Mouse (Mus musculus) adrenal gland, postnatal 36 days (tissue): Measurements from ENCODE around the gene Kank1. TPM values are rescaled to one million over a fixed set of nuclear protein-coding genes. Genes with fewer than 3 reads are reported as not detected.

Source experiments
- DNase-seq, 2 experiments: peaks; one replicate each; pipeline ENCODE4 v3.0.0; 2021; ENCODE audit warnings: mixed read lengths in 1 of 2
- long read RNA-seq, 2 experiments: library from polyadenylated mRNA; stranded (forward); transcript quantifications; one replicate each; pipeline ENCODE4 v2.0.0; 2021; ENCODE audit warnings: borderline sequencing depth in 2 of 2
- total RNA-seq, 2 experiments: library from RNA; stranded (reverse); gene quantifications; 2 replicates each; pipeline ENCODE4 v1.2.3; 2021

The Kank1 gene
- 10 to 100 TPM; 12.4 to 15.9 TPM for total RNA-seq
- long read RNA-seq, experiment 1, partial matches to known transcripts, result 3 of 7 reads
- long read RNA-seq, experiment 1, other reads (novel, unspliced or antisense), result 4 of 7 reads
- long read RNA-seq, experiment 2, partial matches to known transcripts, result 0 of 1 reads
- long read RNA-seq, experiment 2, other reads (novel, unspliced or antisense), result 1 of 1 reads

DNA sequence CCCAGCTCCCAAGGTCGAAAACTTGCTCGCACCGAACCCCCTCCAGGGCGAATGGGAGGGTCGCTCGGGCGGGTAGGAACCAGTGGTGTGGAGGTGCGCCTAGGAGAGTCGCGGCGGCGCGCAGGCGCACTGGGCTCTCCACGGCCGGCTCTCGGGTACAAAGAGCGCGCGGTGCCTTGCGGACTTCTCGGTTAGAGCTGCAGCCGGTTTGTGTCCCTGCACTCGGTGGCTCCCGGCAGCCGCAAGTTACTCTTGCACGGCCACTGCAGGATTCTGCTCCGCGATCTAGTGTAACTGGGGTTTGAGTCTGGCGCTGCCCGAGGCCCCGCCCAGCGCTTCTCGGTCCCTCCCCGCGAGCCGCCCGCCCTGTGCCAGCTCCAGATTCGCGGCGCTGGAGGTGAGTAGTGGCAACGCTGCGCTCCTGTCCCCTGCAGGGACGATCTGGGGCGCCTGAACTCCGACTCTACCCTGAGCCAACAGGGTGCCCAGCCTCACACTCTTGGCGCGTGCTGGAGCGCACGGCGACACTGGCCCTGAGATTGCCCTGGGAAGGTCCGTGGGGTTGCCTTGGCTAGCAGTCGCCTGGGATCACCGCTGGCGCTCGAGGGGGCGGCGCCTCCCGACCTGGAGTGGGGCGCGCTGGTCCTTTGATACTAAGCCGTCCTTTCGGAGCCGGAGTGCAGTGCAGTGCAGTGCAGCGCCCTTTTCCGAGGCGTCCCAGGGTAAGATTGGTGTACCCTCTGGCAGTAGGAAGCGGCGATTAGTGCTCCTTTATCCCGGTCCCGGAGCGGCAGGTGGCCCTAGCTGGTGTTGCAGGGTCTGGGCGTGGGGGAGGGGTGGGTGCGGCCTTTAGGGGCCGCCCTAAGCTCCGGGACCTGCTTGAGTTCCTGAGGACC lies at the start of gene Kank1:
Kank1 (plus strand) TSS at position 380 of the 896 bp plus-strand sequence.
- peak; percentile 77 to 78 for DNase-seq

DNA sequence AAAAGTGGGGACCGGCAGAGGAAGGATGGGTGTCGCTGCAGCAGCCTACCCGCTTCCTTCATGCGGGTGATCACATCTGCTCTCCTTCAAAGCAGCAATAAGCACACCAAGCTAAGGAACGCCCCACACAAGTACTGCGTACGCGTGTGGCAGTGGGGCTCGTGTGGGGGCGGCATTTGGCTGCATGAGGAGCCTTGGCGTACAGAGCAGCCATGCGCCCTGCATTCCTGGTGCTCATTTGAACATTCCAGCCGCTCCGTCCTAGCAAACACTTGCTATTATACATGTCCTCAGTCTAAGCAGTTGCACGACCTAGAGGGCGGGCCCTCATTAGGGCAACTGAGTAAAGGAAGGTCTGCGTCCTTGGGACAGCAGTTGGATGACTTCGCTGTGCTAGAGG lies 49.1 kb upstream of the Kank1 start:
- no peak for DNase-seq

DNA sequence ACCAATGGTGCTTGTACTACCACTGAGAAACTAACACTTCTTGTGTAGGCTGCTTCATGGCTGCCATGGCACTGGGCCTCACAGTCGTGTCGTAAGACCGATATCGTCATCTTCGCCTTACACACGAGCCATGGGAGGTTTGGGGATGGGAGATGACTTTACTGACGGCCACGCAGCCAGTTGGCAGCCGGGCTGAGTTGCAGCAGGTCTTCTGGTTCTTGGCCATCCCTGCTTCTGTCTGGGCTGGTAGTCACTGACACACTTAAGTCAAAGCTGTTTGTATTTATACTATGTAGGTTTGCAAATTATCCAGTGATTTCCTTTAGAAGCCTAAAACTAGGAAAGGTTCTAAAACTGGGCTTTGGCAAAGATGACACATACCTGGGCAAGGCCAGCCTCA lies 43.0 kb upstream of the Kank1 start:
- peak in 1 of 2 experiments; percentile 33 for DNase-seq

DNA sequence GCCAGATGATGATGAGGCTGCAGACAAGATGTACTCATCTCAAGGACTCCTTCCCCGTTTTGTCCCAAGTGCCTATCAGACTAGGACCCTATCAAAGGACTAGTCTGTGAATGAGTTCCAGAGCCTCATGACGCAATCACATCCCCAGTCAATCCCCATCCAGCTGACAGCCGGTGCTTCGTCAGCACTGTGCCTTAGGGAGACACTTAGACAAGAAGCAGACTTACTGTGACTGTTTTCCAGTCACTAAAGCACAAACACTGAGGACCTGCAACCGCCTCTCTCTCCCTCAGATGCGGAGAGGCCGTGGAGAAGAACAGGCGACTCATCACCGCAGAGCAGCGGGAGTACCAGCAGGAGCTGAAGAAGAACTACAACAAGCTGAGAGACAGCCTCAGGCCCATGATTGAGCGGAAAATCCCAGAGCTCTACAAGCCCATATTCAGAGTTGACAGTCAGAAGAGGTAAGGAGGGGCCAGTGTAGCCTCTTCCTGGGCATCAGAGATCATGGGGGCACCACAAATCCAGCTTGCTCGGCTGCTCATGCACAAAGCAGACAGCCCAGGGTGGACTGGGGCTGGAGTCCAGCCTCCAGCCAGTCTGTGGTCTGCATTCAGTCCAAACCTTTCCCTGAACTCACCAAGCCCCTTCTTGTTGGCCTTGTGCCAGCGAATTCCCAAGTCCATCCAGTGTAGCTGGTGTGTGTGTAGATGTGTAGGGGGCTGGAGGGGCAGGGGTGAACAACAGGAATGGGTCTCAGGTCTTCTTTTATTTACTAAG lies 36.5 kb upstream of the Kank1 start:
- DNase-seq, result no peak

DNA sequence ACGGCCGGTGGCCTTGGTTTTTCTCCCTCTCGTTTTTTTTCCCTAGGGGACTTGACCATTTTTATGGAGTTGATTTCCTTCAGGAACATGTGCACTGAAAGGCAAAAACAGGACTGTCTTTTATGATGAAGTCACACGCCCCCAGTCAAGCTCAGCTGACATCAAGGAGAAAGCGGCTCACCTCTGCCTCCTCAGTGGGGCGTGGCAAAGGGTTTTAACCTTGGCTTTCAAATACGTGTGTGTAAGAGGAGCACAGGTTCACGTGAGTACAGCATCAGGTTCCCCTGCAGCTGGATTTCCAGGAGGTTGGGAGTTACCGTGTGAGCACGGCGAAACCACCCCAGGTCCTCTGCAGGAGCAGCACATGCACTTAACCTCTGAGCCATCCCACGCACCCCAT lies 33.7 kb upstream of the Kank1 start:
- DNase-seq, result no peak

DNA sequence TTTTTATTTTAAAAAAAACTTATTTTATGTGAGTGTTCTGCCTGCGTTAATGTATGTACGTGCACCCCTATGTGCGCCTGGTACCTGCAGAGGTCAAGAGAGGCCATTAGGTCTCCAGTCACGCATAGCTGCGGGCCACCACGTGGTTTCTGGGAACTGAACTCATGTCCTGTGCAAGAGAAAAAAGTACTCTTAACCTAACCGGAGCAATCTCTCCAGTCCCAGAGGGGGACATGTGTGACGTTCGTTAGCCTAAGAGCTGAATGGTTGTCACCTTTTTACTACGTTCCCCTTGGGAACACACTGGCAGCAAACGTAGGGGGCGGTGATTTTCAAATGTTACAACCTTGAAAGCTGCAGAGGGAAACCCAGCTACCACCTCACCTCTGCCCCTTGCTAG lies 29.8 kb upstream of the Kank1 start:
- DNase-seq, result peak in 1 of 2 experiments; percentile 16

DNA sequence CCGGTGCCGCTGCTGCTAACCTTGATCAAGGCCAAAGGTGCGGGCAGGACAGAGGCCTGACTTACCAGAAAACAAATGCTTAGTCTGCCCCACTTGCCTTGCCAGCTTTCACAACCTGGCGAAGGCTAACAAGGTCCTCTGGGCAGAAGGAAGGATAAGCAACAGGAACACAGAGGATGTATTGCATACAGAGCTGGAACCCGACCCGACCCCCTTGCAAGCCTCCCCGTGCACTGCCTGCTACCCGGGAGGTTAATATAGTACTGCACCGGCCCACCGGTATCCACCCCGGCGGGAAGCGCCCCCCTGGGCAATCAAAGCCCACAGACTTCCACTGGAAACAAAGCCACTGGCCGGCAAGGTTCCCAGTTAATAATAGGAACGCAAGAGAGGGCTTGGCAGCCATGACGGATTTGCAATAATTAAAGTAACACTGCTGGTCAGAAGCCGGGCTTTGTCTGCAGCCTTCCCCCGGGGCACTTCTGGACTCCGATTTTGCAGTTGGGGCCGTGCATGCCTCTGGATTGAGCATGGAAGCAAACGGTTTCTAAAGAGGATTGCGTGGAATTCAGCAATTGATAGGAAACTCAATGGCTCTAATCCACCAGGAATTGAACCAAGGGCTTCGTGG lies 28.9 kb upstream of the Kank1 start:
- peak in 1 of 2 experiments; percentile 19 for DNase-seq

DNA sequence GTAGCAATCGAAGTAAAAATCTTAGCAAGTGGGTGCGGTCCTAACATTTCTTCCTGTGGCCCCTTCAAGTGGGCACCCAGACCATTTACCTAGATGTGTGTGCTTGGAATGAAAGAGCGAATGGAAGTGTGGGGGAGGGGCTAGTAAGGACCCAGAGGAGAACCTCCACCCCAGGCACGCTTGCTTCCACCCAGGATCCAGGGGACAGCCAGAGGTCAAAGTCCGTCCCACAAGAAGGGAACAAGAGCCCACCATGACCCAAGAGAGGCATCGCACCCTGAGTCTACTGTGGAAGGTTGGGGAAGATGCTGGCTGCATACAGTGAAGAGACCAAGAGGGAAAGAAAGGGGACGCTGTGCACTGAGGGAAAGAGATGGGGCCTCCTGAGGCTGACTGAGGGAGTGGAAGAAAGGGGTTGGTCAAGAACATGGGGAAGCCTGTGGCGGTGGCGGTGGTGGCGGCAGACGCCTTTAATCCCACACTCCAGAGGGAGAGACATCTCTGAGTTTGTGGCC lies 28.1 kb upstream of the Kank1 start:
- no peak for DNase-seq

DNA sequence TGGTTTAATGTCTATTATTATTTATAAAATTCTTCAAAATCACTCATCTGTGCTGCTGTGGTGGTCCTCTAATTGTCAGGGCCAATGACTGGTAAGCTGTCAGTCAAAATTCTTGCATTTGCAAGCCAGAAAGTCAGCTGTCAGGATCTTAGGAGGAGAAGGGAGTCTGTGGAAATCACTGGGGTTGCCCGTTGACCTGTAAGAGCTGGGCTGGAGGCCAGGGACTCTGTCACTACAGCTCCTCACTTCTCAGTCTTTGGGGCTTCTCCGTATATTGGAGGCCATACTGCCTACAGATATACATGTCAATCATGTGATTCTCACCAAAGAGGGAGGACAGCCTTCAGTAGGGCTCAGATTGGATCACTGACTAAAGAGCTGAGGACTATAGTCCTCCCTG lies 16.2 kb upstream of the Kank1 start:
- peak in 1 of 2 experiments; percentile 32 for DNase-seq

DNA sequence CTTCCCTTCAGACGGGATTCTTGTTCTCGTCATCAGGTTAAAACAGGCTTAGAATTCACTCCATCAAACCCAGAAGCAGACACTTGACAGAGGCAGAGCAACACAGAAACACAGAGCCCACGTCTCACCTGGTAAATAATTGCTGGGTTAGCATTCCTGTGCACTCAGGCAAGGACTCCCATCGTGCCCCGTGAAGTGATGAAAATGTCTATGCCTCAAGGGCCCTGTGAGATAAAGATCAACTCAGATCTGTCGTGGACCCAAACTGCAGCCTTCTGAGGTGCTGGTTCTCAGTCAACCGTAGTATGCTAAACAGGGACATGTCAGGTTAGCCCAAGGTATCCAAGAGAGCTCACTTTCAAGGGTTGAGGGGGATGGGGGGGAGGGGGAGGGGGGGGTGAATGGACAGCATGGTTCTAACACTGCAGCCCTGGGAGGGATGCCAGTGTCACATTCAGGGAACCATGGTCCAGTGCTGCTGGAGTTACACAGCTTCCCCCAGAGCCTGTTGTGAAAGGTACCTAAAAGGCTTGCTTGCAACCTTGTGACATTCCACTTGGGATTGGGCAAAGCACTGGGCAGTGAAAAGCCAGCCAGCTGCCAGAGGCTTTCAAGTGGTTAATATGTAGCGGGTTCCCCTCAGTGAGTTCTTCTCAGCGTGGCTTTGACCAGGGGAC lies 14.7 kb upstream of the Kank1 start:
- DNase-seq, result peak in 1 of 2 experiments; percentile 17

DNA sequence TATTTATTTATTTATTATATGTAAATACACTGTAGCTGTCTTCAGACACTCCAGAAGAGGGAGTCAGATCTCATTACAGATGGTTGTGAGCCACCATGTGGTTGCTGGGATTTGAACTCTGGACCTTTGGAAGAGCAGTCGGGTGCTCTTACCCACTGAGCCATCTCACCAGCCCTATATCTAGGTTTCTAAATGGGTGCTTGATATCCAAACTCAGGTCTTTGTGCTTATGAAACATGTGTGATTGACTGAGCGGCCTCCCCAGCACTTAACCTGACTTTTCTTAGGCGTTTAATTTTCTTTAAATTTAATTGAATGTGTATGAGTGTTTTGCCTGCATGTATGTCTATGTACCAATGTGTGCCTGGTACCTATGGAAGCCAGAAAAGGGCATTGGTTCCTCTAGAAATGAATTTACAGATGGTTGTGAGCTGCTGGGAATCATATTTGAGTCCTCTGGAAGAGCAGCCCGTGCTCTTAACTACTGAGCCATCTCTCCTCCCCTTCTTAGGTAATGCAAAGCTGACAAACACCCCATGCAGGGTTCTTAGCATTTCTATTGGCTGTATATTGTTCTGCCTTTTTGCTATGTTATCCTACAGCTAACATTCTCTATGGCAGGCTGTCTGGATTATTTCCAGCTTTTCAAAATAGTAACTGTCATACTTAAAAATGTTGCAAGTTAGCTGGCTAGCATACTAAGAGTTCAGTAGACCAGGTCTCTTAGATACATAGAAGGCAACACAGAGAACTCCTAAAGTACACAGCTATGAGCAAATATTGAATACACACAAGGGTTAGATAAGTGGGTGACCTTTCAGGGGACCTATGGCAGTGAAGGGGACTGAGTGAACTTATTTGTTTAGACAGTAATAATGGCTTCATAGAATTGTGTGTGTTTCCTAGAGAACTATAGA lies 6.5 kb upstream of the Kank1 start:
- DNase-seq, result no peak

DNA sequence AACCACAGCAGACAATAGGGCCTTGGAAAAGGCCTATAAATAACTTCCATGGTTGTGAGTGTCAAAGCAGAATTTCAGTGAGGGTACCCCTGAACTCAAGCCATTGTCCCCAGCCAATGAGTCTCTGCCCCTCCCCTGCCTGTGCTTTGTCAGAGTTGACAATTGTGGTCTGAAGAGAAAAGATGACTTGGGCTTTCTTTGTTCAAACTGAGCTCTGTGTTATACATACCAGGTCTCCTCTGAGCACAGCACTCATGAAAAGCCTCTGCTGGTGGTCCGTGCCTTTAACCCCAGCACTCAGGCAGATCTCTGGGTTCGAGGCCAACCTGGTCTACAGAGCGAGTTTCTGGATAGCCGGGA lies 5.8 kb upstream of the Kank1 start:
- DNase-seq, result no peak

DNA sequence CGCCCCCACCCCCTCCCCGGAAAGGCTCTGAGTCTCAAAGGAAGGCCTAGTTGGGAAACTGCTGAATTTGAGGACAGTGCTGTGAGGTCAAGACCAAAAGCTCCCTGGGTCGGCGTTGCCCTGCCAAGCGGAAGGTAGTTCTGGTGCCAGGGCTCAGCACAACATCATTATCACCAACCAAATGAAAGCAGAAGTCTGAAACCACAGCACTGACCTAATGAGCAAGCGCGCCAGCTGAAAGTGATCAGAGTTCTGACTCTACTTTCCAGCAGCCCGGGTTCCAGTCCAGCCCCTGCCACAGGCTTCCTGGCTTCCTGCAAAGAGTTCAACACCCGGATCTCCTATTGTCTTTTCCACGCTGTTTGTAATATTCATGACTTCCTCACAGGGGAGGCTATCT lies 4.7 kb upstream of the Kank1 start:
- DNase-seq, result peak in 1 of 2 experiments; percentile 8

DNA sequence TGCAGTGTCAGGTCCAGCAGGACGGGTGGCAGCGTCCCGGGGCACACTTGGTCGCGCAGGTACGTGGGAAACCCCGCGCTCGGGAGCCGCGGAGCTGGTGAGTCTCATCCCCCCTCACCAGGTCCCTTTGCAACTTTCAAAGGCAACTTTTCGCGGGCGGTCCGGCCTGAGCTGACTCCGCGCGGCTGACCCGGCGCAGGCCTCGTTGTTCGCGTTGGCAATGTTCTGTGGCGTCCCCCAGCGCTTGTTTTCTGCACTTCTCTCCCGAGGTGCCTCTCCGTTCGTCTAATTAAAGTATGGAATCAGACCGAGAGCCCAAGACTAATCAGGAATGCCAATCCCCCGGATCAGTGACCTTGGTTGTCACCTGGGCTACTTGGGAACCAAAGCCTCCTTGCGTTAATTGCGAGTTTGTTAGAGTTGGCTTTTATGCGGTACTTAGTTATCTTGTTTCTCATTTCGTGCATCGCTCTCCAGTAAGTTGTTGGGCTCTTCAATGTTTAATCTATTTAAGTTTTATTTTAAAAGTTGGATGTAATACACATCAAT lies 791 bp downstream of the Kank1 start:
- peak; percentile 24 to 49 for DNase-seq

DNA sequence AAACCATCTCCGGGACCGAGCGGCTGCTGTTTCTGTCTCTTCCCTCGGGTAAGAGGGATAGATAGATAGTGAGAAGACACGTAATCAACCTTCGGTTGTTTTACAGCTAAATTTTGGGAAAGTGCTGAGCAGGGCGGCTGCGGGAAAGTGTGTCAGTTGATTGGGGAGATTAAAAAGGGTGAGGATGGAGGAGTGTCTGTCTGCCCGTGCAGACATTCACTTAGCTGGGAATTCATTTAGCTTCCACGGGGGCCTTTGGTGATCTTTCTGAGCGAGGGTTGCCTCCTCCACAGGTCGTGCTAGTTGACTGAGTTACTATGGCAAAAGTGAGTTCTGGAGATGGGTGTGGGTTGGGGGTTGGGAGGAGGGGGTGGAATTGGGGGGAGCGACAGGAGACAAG lies 1.3 kb downstream of the Kank1 start:
- no peak for DNase-seq

DNA sequence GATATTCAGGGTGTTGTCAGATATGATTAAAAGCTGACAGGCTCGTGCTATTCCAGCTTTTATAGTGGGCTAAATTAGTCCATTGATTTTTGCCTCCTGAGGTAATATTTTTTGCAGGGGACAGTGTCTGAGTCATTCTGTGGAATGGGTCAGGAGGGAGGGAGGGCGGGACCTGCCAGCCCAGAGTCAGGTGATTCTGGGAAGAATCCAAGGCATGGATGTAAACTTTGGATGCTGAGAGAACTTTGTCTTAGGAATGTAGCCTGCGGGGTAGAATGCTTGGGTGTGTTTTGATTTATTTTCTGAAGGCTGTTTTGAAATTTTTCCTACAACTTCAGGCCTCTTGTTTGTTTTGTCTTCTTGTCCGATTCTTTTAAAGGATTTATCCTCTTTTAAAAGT lies 6.8 kb downstream of the Kank1 start:
- no peak for DNase-seq

DNA sequence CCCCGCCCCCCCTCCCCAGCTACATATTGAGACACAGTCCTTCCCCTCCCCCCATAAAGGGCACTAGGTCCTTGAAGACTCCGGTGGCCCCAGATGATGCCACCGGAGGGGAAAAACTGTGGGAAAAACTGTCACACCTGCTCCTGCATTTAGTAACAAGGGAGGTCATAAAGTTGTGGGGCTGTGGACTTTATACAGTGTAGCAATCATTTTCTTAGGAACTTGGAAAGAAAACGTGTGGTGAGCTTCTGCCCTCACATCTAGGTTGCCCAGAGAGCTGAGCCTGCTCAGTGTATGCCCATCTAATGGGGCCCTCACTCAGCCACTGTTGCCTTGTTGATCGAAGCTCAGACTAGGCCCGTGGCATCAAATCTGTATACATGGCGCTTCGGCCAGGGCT lies 9.3 kb downstream of the Kank1 start:
- DNase-seq, result no peak

DNA sequence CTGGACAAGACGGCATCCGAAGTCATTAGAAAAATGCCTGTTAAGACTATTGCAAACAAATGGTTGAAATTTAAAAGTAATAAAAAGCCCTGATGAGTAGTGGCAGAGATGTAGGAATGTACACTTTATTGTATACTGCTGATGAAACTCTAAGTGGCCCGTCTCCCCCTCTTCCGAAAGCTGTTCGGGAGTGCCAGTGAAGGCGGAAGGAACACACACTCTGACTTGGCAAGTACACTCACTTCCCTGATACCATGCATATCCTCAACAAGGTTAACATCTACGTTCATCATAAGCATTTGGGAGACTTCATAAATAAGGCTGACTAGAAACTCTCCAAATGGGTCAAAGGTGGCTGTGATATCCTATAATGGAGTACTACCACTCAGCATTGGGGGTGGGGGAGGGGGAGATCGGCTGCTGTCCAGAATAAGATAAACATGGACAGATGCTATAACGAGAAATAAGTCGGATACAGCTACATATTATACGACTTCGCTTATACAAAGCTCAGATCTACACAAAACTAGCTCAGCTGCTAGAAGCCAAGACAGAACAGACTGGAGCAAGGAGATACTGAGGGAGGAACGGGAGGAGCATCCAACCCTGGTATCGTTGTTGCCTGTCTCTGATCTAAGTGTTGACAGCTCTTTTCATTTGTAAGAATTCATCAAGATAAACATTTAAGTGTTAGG lies 11.2 kb downstream of the Kank1 start:
- no peak for DNase-seq

DNA sequence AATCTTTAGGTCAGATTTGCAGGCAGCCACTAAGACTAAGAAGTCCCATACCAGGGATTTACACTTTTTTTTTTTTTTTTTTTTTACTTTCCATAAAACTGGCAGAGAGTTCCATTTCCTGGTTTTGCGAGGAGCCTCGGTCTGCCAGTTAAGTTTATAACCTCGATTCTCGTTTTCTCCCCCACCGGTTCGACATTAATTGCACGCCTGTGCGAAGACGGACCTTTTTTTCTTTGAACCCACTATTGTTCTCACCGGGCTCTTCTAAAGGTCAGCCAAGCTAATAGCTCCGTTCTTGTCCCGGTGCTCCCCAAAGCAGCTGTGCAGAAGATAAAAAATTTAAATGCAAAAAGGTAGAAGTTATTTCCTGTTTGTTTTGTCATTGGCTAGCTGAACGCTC lies 12.5 kb downstream of the Kank1 start:
- no peak for DNase-seq
